Mouse (Mus musculus): Measurements from ENCODE around the gene Dnase1l3. TPM values are rescaled to one million over a fixed set of nuclear protein-coding genes. Genes with fewer than 3 reads are reported as not detected.

Gene Dnase1l3
- polyA plus RNA-seq (2012; rRNA removed), result 0.68 and 0.87 TPM in 2 replicates
- 1.9 and 2.1 TPM in 2 replicates for polyA plus RNA-seq (2014; fragmentation: Nextera tagmentation; extraction: Ambion mirVana)

GRCm38 (mm10) chr14:7994271-7994767 lies at the start of gene Dnase1l3:
Dnase1l3 (minus strand) TSS chr14:7994573.
- H3K27ac ChIP-seq, result no peak within 1 kb of the TSS
- DNase-seq (ENCODE audit: low read depth in 3 of 3, low spot score in 3 of 3) (no peak), ATAC-seq (ENCODE audit: insufficient read depth) (0 out of 2 replicates have a peak, but pooled peaks have one; percentile 41)
- H3K36me3 ChIP-seq (replicated peaks; ENCODE audit: control insufficient read depth, insufficient read depth, low read depth), result no peaks in the 10 kb centered on the region
- no peak within 1 kb of the TSS for H3K4me2 ChIP-seq (ENCODE audit: low read depth)
- WGBS (ENCODE audit: insufficient replicate concordance), result 54% methylated on average over 8 of the region's 8 CpGs
- no peaks in the 10 kb centered on the region for H3K9me3 ChIP-seq (ENCODE audit: control insufficient read depth, low read length)
- 0 out of 4 replicates have a peak, but pooled peaks cover 0 to 1% of the 10 kb centered on the region in 2 experiments for H3K4me1 ChIP-seq (replicated peaks; ENCODE audit: control insufficient read depth in 2 of 2, insufficient read depth in 2 of 2, low read length in 1 of 2)
- H3K4me3 ChIP-seq (ENCODE audit: insufficient read depth in 1 of 2, low read depth in 2 of 2, low read length in 2 of 2), result no peak within 1 kb of the TSS
- H3K27me3 ChIP-seq (ENCODE audit: control insufficient read depth, insufficient read depth, low read length), result no peaks in the 10 kb centered on the region
- TF ChIP-seq EP300 (IDR thresholded peaks at IDR 0.05; ENCODE audit: low read depth), result no peak
- peak; percentile 61 for TF ChIP-seq CTCF (IDR thresholded peaks at IDR 0.05; ENCODE audit: low read depth)
- no peak within 1 kb of the TSS for H3K9ac ChIP-seq (replicated peaks)

- Histone ChIP-seq H3K9ac (replicated peaks) (no peak overlapping the region), H3K4me3 (ENCODE audit: insufficient read depth in 1 of 2, low read depth in 2 of 2, low read length in 2 of 2) (no peak overlapping the region), H3K9me3 (ENCODE audit: control insufficient read depth, low read length) (no peaks in the 10 kb centered on the region), H3K36me3 (replicated peaks; ENCODE audit: control insufficient read depth, insufficient read depth, low read depth) (no peaks in the 10 kb centered on the region), H3K27ac (no peak overlapping the region), H3K27me3 (ENCODE audit: control insufficient read depth, insufficient read depth, low read length) (no peaks in the 10 kb centered on the region), H3K4me2 (ENCODE audit: low read depth) (no peak overlapping the region), H3K4me1 (replicated peaks; ENCODE audit: control insufficient read depth in 2 of 2, insufficient read depth in 2 of 2, low read length in 1 of 2) (no peaks in the 10 kb centered on the region)
- 80% methylated on average over 9 of the region's 9 CpGs for WGBS (ENCODE audit: insufficient replicate concordance)
- ATAC-seq (ENCODE audit: insufficient read depth) (no peak), DNase-seq (ENCODE audit: low read depth in 3 of 3, low spot score in 3 of 3) (no peak)
- no peak for TF ChIP-seq CTCF (IDR thresholded peaks at IDR 0.05; ENCODE audit: low read depth)
Measured at GRCm38 (mm10) chr14:8042577-8042976, 48.2 kb upstream of the Dnase1l3 start.

GRCm38 (mm10) chr14:8042120-8042519 lies 47.7 kb upstream of the Dnase1l3 start:
- no peak overlapping the region for H3K4me3 ChIP-seq (ENCODE audit: insufficient read depth in 1 of 2, low read depth in 2 of 2, low read length in 2 of 2)
- TF ChIP-seq CTCF (IDR thresholded peaks at IDR 0.05; ENCODE audit: low read depth), result no peak
- TF ChIP-seq EP300 (IDR thresholded peaks at IDR 0.05; ENCODE audit: low read depth), result no peak
- H3K27me3 ChIP-seq (ENCODE audit: control insufficient read depth, insufficient read depth, low read length), result no peaks in the 10 kb centered on the region
- DNase-seq (ENCODE audit: low read depth in 3 of 3, low spot score in 3 of 3), result no peak
- H3K36me3 ChIP-seq (replicated peaks; ENCODE audit: control insufficient read depth, insufficient read depth, low read depth), result no peaks in the 10 kb centered on the region
- H3K27ac ChIP-seq, result no peak overlapping the region
- no peaks in the 10 kb centered on the region for H3K4me1 ChIP-seq (replicated peaks; ENCODE audit: control insufficient read depth in 2 of 2, insufficient read depth in 2 of 2, low read length in 1 of 2)
- H3K4me2 ChIP-seq (ENCODE audit: low read depth), result no peak overlapping the region
- ATAC-seq (ENCODE audit: insufficient read depth), result no peak
- H3K9me3 ChIP-seq (ENCODE audit: control insufficient read depth, low read length), result no peaks in the 10 kb centered on the region
- no peak overlapping the region for H3K9ac ChIP-seq (replicated peaks)
- 64% methylated on average over 2 of the region's 2 CpGs for WGBS (ENCODE audit: insufficient replicate concordance)

GRCm38 (mm10) chr14:8040911-8041678 lies 46.7 kb upstream of the Dnase1l3 start:
- H3K27ac ChIP-seq, result no peak overlapping the region
- H3K9me3 ChIP-seq (ENCODE audit: control insufficient read depth, low read length), result no peaks in the 10 kb centered on the region
- WGBS (ENCODE audit: insufficient replicate concordance), result 66% methylated on average over 12 of the region's 12 CpGs
- H3K4me3 ChIP-seq (ENCODE audit: insufficient read depth in 1 of 2, low read depth in 2 of 2, low read length in 2 of 2), result no peak overlapping the region
- no peaks in the 10 kb centered on the region for H3K27me3 ChIP-seq (ENCODE audit: control insufficient read depth, insufficient read depth, low read length)
- no peak overlapping the region for H3K9ac ChIP-seq (replicated peaks)
- no peak for TF ChIP-seq EP300 (IDR thresholded peaks at IDR 0.05; ENCODE audit: low read depth)
- TF ChIP-seq CTCF (IDR thresholded peaks at IDR 0.05; ENCODE audit: low read depth), result no peak
- H3K4me2 ChIP-seq (ENCODE audit: low read depth), result no peak overlapping the region
- H3K4me1 ChIP-seq (replicated peaks; ENCODE audit: control insufficient read depth in 2 of 2, insufficient read depth in 2 of 2, low read length in 1 of 2), result no peaks in the 10 kb centered on the region
- no peak for DNase-seq (ENCODE audit: low read depth in 3 of 3, low spot score in 3 of 3)
- ATAC-seq (ENCODE audit: insufficient read depth), result no peak
- H3K36me3 ChIP-seq (replicated peaks; ENCODE audit: control insufficient read depth, insufficient read depth, low read depth), result no peaks in the 10 kb centered on the region

GRCm38 (mm10) chr14:8040179-8040578 lies 45.8 kb upstream of the Dnase1l3 start:
- no peak overlapping the region for H3K4me3 ChIP-seq (ENCODE audit: insufficient read depth in 1 of 2, low read depth in 2 of 2, low read length in 2 of 2)
- H3K9ac ChIP-seq (replicated peaks), result no peak overlapping the region
- DNase-seq (ENCODE audit: low read depth in 3 of 3, low spot score in 3 of 3), result no peak
- 38% methylated on average over 3 of the region's 3 CpGs for WGBS (ENCODE audit: insufficient replicate concordance)
- H3K27me3 ChIP-seq (ENCODE audit: control insufficient read depth, insufficient read depth, low read length), result no peaks in the 10 kb centered on the region
- H3K4me1 ChIP-seq (replicated peaks; ENCODE audit: control insufficient read depth in 2 of 2, insufficient read depth in 2 of 2, low read length in 1 of 2), result no peaks in the 10 kb centered on the region
- no peak overlapping the region for H3K27ac ChIP-seq
- no peaks in the 10 kb centered on the region for H3K36me3 ChIP-seq (replicated peaks; ENCODE audit: control insufficient read depth, insufficient read depth, low read depth)
- no peaks in the 10 kb centered on the region for H3K9me3 ChIP-seq (ENCODE audit: control insufficient read depth, low read length)
- ATAC-seq (ENCODE audit: insufficient read depth), result no peak
- TF ChIP-seq CTCF (IDR thresholded peaks at IDR 0.05; ENCODE audit: low read depth), result no peak
- TF ChIP-seq EP300 (IDR thresholded peaks at IDR 0.05; ENCODE audit: low read depth), result no peak
- no peak overlapping the region for H3K4me2 ChIP-seq (ENCODE audit: low read depth)
